Mouse (Mus musculus): ENCODE data around the gene Bglap2. TPM values are rescaled to one million over a fixed set of nuclear protein-coding genes. Genes with fewer than 3 reads are reported as not detected.

Gene Bglap2
- not detected for polyA plus RNA-seq (2017; shearing (Covaris generic))

GRCm38 (mm10) chr3:88378599-88378998 is at the start of gene Bglap2:
Gene Bglap2, minus strand, starts transcription at chr3:88378699.

GRCm38 (mm10) chr3:88424605-88425329 is 46.3 kb upstream of the Bglap2 start, which contains the start of gene Slc25a44:
Gene Slc25a44, minus strand, starts transcription at chr3:88425139.

GRCm38 (mm10) chr3:88409741-88410644 is 31.5 kb upstream of the Bglap2 start, which contains the start of gene Pmf1:
Gene Pmf1, minus strand, starts transcription at chr3:88410331.

GRCm38 (mm10) chr3:88384364-88384763 is 5.9 kb upstream of the Bglap2 start, which contains the start of gene Bglap:
Gene Bglap, minus strand, starts transcription at chr3:88384464.

GRCm38 (mm10) chr3:88372643-88373042 is 5.9 kb downstream of the Bglap2 start, which contains the start of gene Bglap3:
Gene Bglap3, minus strand, starts transcription at chr3:88372743.

GRCm38 (mm10) chr3:88364337-88364736 is 14.2 kb downstream of the Bglap2 start, which contains the start of gene Paqr6:
Gene Paqr6, plus strand, starts transcription at chr3:88364584.

GRCm38 (mm10) chr3:88336058-88337013 is 42.2 kb downstream of the Bglap2 start, which contains the start of the genes Tmem79 and Smg5:
Gene Tmem79, minus strand, starts transcription at chr3:88336148.
Gene Smg5, plus strand, starts transcription at chr3:88336260.

Other genes with a start within 250 kb of the Bglap2 start
- gene Mef2d, start 236.3 kb downstream of the Bglap2 start, polyA plus RNA-seq (2017; shearing (Covaris generic)), result 22.5 TPM
- not detected for gene Rhbg, start 124.0 kb downstream of the Bglap2 start, polyA plus RNA-seq (2017; shearing (Covaris generic))
- gene Gm38392, start 91.5 kb downstream of the Bglap2 start, polyA plus RNA-seq (2017; shearing (Covaris generic)), result not detected
- gene Tsacc, start 81.7 kb downstream of the Bglap2 start, polyA plus RNA-seq (2017; shearing (Covaris generic)), result 13.7 TPM
- gene Cct3, start 81.6 kb downstream of the Bglap2 start, polyA plus RNA-seq (2017; shearing (Covaris generic)), result 344 TPM
- gene Glmp, start 53.7 kb downstream of the Bglap2 start, polyA plus RNA-seq (2017; shearing (Covaris generic)), result 385 TPM
- gene Tmem79, start 42.6 kb downstream of the Bglap2 start, polyA plus RNA-seq (2017; shearing (Covaris generic)), result 1.4 TPM
- 47.8 TPM for gene Smg5, start 42.4 kb downstream of the Bglap2 start, polyA plus RNA-seq (2017; shearing (Covaris generic))
- gene Paqr6, start 14.1 kb downstream of the Bglap2 start, polyA plus RNA-seq (2017; shearing (Covaris generic)), result not detected
- not detected for gene Bglap3, start 6.0 kb downstream of the Bglap2 start, polyA plus RNA-seq (2017; shearing (Covaris generic))
- gene Bglap, start 5.8 kb upstream of the Bglap2 start, polyA plus RNA-seq (2017; shearing (Covaris generic)), result not detected
- 44.0 TPM for gene Pmf1, start 31.6 kb upstream of the Bglap2 start, polyA plus RNA-seq (2017; shearing (Covaris generic))
- gene Slc25a44, start 46.4 kb upstream of the Bglap2 start, polyA plus RNA-seq (2017; shearing (Covaris generic)), result 25.6 TPM
- gene Sema4a, start 82.5 kb upstream of the Bglap2 start, polyA plus RNA-seq (2017; shearing (Covaris generic)), result 80.1 TPM
- 9.1 TPM for gene Lmna, start 131.3 kb upstream of the Bglap2 start, polyA plus RNA-seq (2017; shearing (Covaris generic))
- 0.32 TPM for gene Mex3a, start 153.7 kb upstream of the Bglap2 start, polyA plus RNA-seq (2017; shearing (Covaris generic))
- not detected for gene Rab25, start 169.6 kb upstream of the Bglap2 start, polyA plus RNA-seq (2017; shearing (Covaris generic))
- gene Lamtor2, start 174.4 kb upstream of the Bglap2 start, polyA plus RNA-seq (2017; shearing (Covaris generic)), result 227 TPM
- 52.5 TPM for gene Ubqln4, start 175.1 kb upstream of the Bglap2 start, polyA plus RNA-seq (2017; shearing (Covaris generic))
- 146 TPM for gene Ssr2, start 197.2 kb upstream of the Bglap2 start, polyA plus RNA-seq (2017; shearing (Covaris generic))
- gene Arhgef2, start 227.3 kb upstream of the Bglap2 start, polyA plus RNA-seq (2017; shearing (Covaris generic)), result 139 TPM